Mouse (Mus musculus) MEL (cell line): ENCODE measurements around the gene A530084C06Rik. TPM values are rescaled to one million over a fixed set of nuclear protein-coding genes. Genes with fewer than 3 reads are reported as not detected.

ENCODE experiments used
- DNase-seq: peaks from one replicate; pipeline ENCODE4 v3.0.0; 2011; ENCODE audit warnings: low read depth, low spot score
- H3K27ac ChIP-seq: 2 replicates; pipeline ENCODE4 v1.5.1; 2012; ENCODE audit warnings: low read depth, mild to moderate bottlenecking, control low read depth, low read length, moderate library complexity; ENCODE audit not compliant: control insufficient read depth
- H3K27me3 ChIP-seq, 2 experiments: fragments of 150-350 bp in 1 of 2; sonication (generic) in 1 of 2; 2 replicates each; pipeline ENCODE4 v1.6.1; 2012; ENCODE audit warnings: low read length in 2 of 2, mild to moderate bottlenecking in 2 of 2, improper control_type of control experiment in 1 of 2, moderate library complexity in 1 of 2; ENCODE audit not compliant: insufficient read depth in 2 of 2, control insufficient read depth in 1 of 2
- H3K36me3 ChIP-seq, 2 experiments: 2 replicates each; pipeline ENCODE4 v1.6.1; 2012 to 2014; ENCODE audit warnings: low read length in 2 of 2, improper control_type of control experiment in 1 of 2, inconsistent platforms in 1 of 2, mild to moderate bottlenecking in 1 of 2; ENCODE audit not compliant: insufficient read depth in 2 of 2, control insufficient read depth in 1 of 2
- H3K4me1 ChIP-seq, 2 experiments: fragments of 150-350 bp in 1 of 2; sonication (generic) in 1 of 2; 2 replicates each; pipeline ENCODE4 v1.6.1; 2012; ENCODE audit warnings: low read length in 2 of 2, improper control_type of control experiment in 1 of 2, mild to moderate bottlenecking in 1 of 2; ENCODE audit not compliant: insufficient read depth in 2 of 2, control insufficient read depth in 1 of 2
- H3K4me3 ChIP-seq, 2 experiments: fragments of 150-350 bp in 1 of 2; sonication (generic) in 1 of 2; 2 replicates each; pipeline ENCODE4 v1.5.1; 2012; ENCODE audit warnings: low read depth in 2 of 2, low read length in 2 of 2, mild to moderate bottlenecking in 2 of 2, moderate library complexity in 2 of 2, control low read depth in 1 of 2, improper control_type of control experiment in 1 of 2; ENCODE audit not compliant: control insufficient read depth in 1 of 2, insufficient read depth in 1 of 2
- H3K79me2 ChIP-seq: 2 replicates; pipeline ENCODE4 v1.6.1; 2012; ENCODE audit warnings: mild to moderate bottlenecking, low read length, moderate library complexity; ENCODE audit not compliant: control insufficient read depth, poor library complexity, insufficient read depth
- H3K9ac ChIP-seq: 2 replicates; pipeline ENCODE4 v1.6.1; 2012; ENCODE audit warnings: low read depth, mild to moderate bottlenecking, control low read depth, low read length, moderate library complexity; ENCODE audit not compliant: control insufficient read depth, poor library complexity, severe bottlenecking
- H3K9me3 ChIP-seq: fragments of 150-350 bp; sonication (generic); replicated peaks from 2 replicates; pipeline ENCODE4 v1.6.1; 2012; ENCODE audit warnings: mild to moderate bottlenecking, low read length, improper control_type of control experiment, moderate library complexity; ENCODE audit not compliant: insufficient read depth
- BHLHE40 ChIP-seq: IDR thresholded peaks from 2 replicates; pipeline ENCODE4 v1.6.1; 2012; ENCODE audit warnings: low read depth, mild to moderate bottlenecking, inconsistent platforms, low read length, improper control_type of control experiment, borderline replicate concordance
- CHD2 ChIP-seq: IDR thresholded peaks from 2 replicates; pipeline ENCODE4 v1.6.1; 2011; ENCODE audit warnings: low read length, improper control_type of control experiment
- CTCF ChIP-seq, 3 experiments: IDR thresholded peaks in 2 of 3; conservative IDR thresholded peaks in 1 of 3; 2 replicates each; pipeline ENCODE4 v1.5.1; 2011 to 2012; ENCODE audit warnings: low read length in 3 of 3, low read depth in 2 of 3, mild to moderate bottlenecking in 2 of 3, improper control_type of control experiment in 1 of 3, inconsistent platforms in 1 of 3, mixed read lengths in 1 of 3, moderate library complexity in 1 of 3; ENCODE audit not compliant: control insufficient read depth in 1 of 3, insufficient read depth in 1 of 3, poor library complexity in 1 of 3, severe bottlenecking in 1 of 3
- ELF1 ChIP-seq: IDR thresholded peaks from 2 replicates; pipeline ENCODE4 v1.6.1; 2014; ENCODE audit warnings: low read depth, mild to moderate bottlenecking, inconsistent platforms, low read length, improper control_type of control experiment, moderate library complexity
- GABPA ChIP-seq: IDR thresholded peaks from 2 replicates; pipeline ENCODE4 v1.6.1; 2012; ENCODE audit warnings: low read depth, mild to moderate bottlenecking, inconsistent platforms, low read length, improper control_type of control experiment, moderate library complexity
- GATA1 ChIP-seq: IDR thresholded peaks from 2 replicates; pipeline ENCODE4 v1.6.1; 2011; ENCODE audit warnings: low read depth, low read length, improper control_type of control experiment
- HCFC1 ChIP-seq: IDR thresholded peaks from 2 replicates; pipeline ENCODE4 v1.6.1; 2012; ENCODE audit warnings: low read depth, mild to moderate bottlenecking, inconsistent platforms, low read length, improper control_type of control experiment, moderate library complexity
- JUND ChIP-seq: IDR thresholded peaks from 2 replicates; pipeline ENCODE4 v1.6.1; 2011; ENCODE audit warnings: low read depth, mild to moderate bottlenecking, improper control_type of control experiment, low read length
- KAT2A ChIP-seq: conservative IDR thresholded peaks from 2 replicates; pipeline ENCODE4 v1.6.1; 2012; ENCODE audit warnings: low read depth, low read length, improper control_type of control experiment, inconsistent platforms
- MAZ ChIP-seq: IDR thresholded peaks from 2 replicates; pipeline ENCODE4 v1.6.1; 2012; ENCODE audit warnings: low read depth, mild to moderate bottlenecking, inconsistent platforms, low read length, improper control_type of control experiment
- MXI1 ChIP-seq: IDR thresholded peaks from 2 replicates; pipeline ENCODE4 v1.6.1; 2011; ENCODE audit warnings: mild to moderate bottlenecking, low read depth, low read length, improper control_type of control experiment
- MYB ChIP-seq: IDR thresholded peaks from 2 replicates; pipeline ENCODE4 v1.6.1; 2011; ENCODE audit warnings: mild to moderate bottlenecking, low read depth, low read length, improper control_type of control experiment
- MYC ChIP-seq: IDR thresholded peaks from 2 replicates; pipeline ENCODE4 v1.6.1; 2011; ENCODE audit warnings: low read depth, mild to moderate bottlenecking, low read length, improper control_type of control experiment, moderate library complexity
- NELFE ChIP-seq: IDR thresholded peaks from 2 replicates; pipeline ENCODE4 v1.6.1; 2011; ENCODE audit warnings: low read depth, low read length, improper control_type of control experiment
- POLR2A ChIP-seq, 2 experiments: IDR thresholded peaks; 2 replicates each; pipeline ENCODE4 v1.6.1; 2011 to 2012; ENCODE audit warnings: low read length in 2 of 2, mild to moderate bottlenecking in 2 of 2, control low read depth in 1 of 2, improper control_type of control experiment in 1 of 2, low read depth in 1 of 2, moderate library complexity in 1 of 2; ENCODE audit not compliant: control insufficient read depth in 1 of 2, insufficient read depth in 1 of 2, poor library complexity in 1 of 2
- POLR2AphosphoS2 ChIP-seq: IDR thresholded peaks from 2 replicates; pipeline ENCODE4 v1.6.1; 2011; ENCODE audit warnings: low read length, improper control_type of control experiment
- POLR2AphosphoS5 ChIP-seq: IDR thresholded peaks from 2 replicates; pipeline ENCODE4 v1.6.1; 2012; ENCODE audit warnings: low read depth, borderline replicate concordance, mild to moderate bottlenecking, inconsistent platforms, low read length, moderate library complexity, mixed read lengths
- RAD21 ChIP-seq: IDR thresholded peaks from 2 replicates; pipeline ENCODE4 v1.6.1; 2011; ENCODE audit warnings: mild to moderate bottlenecking, low read depth, low read length, improper control_type of control experiment
- RCOR1 ChIP-seq: IDR thresholded peaks from 2 replicates; pipeline ENCODE4 v1.6.1; 2012; ENCODE audit warnings: low read depth, mild to moderate bottlenecking, inconsistent platforms, low read length, improper control_type of control experiment
- SMC3 ChIP-seq: IDR thresholded peaks from 2 replicates; pipeline ENCODE4 v1.6.1; 2011; ENCODE audit warnings: low read depth, low read length, improper control_type of control experiment
- USF2 ChIP-seq, 2 experiments: IDR thresholded peaks; 2 replicates each; pipeline ENCODE4 v1.6.1; 2011 to 2012; ENCODE audit warnings: improper control_type of control experiment in 2 of 2, low read length in 2 of 2, borderline replicate concordance in 1 of 2, inconsistent platforms in 1 of 2, low read depth in 1 of 2, mild to moderate bottlenecking in 1 of 2; ENCODE audit not compliant: insufficient read depth in 1 of 2
- ZKSCAN1 ChIP-seq: IDR thresholded peaks from 2 replicates; pipeline ENCODE4 v1.6.1; 2012; ENCODE audit warnings: low read depth, mild to moderate bottlenecking, inconsistent platforms, low read length, improper control_type of control experiment, moderate library complexity
- polyA plus RNA-seq, 2 experiments: library from polyadenylated mRNA; stranded (reverse) in 1 of 2; unstranded in 1 of 2; fragments of >175 nt in 1 of 2; fragments of >200 nt in 1 of 2; gene quantifications; 2 replicates each; pipeline versions ENCODE4 v1.2.1 to v1.2.4; 2012; ENCODE audit warnings: low replicate concordance in 2 of 2, low read depth in 1 of 2; ENCODE audit not compliant: insufficient read length in 2 of 2, insufficient read depth in 1 of 2, missing spikeins in 1 of 2
- total RNA-seq: library from RNA; depleted of rRNA; stranded (reverse); fragments of 300-350 nt; gene quantifications from 2 replicates; pipeline ENCODE4 v1.2.3, GENCODE M21; 2012; rRNA removed

A530084C06Rik gene
- total RNA-seq, result not detected in 2 replicates
- polyA plus RNA-seq, result not detected

DNA sequence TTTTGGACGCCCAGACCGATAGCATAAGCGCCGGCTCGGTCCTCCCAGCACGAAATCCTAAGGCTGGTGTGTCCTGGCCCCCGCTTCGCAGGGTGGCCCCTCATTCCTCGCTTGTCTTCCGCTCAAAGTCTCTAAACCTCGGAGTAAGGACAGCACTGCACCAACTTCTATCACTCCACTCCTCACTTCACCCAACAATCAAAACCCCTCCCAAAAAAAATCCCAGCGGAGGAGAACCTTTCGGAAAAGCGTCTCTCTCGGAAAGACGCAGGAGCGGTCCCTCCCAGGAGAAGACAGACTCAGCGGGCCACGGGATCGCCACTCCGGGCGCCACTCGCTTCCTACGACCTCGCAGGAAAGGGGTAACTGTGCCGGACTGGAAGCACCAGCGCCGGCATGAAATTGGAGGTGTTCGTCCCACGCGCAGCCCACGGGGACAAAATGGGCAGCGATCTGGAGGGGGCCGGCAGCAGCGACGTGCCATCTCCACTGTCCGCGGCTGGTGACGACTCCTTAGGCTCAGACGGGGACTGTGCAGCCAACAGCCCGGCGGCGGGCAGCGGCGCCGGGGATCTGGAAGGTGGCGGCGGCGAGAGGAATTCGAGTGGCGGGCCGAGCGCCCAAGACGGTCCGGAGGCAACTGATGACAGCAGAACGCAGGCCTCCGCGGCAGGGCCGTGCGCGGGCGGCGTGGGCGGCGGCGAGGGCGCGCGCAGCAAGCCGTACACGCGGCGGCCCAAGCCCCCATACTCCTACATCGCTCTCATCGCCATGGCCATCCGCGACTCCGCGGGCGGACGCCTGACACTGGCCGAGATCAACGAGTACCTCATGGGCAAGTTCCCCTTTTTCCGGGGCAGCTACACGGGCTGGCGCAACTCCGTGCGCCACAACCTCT lies at the start of gene A530084C06Rik:
Gene A530084C06Rik, minus strand, starts transcription at position 813 of the 898 bp plus-strand sequence.
- no peaks in the 10 kb centered on the region for H3K79me2 ChIP-seq
- no peaks in the 10 kb centered on the region for H3K27me3 ChIP-seq
- H3K9ac ChIP-seq, result no peak within 1 kb of the TSS
- no peaks in the 10 kb centered on the region for H3K36me3 ChIP-seq
- H3K27ac ChIP-seq, result no peak within 1 kb of the TSS
- H3K9me3 ChIP-seq, result no peaks in the 10 kb centered on the region
- DNase-seq, result no peak
- TF ChIP-seq CTCF (IDR thresholded peaks at IDR 0.05 in 2 of 3, conservative IDR thresholded peaks at IDR 0.05 in 1 of 3; ENCODE audit: control insufficient read depth in 1 of 3, insufficient read depth in 1 of 3, low read depth in 2 of 3, low read length in 3 of 3, poor library complexity in 1 of 3, severe bottlenecking in 1 of 3), result no peak
- TF ChIP-seq MAZ, result no peak
- no peak for TF ChIP-seq POLR2AphosphoS2
- no peak for TF ChIP-seq SMC3
- no peaks in the 10 kb centered on the region for H3K4me1 ChIP-seq
- H3K4me3 ChIP-seq, result no peak within 1 kb of the TSS

DNA sequence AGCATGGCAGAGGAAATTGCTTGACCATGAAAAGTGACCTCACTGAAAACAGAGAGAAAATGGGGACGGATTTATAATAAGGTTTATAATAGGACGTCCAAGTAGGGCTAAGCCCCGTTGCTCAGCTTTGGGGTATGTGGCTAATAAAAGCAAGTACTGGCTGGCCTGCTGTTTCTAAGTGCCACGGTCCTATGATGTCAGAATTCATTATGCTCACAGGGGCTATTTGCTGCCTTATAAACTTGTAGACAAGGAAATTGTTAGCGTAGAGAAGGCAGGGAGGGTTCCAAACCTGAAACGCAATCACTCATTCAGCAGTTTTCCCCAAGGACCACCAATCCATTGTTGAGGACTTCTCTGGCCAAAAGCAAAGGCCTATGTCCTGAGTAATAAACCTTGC lies 44.8 kb upstream of the A530084C06Rik start:
- TF ChIP-seq HCFC1, result no peak
- TF ChIP-seq ZKSCAN1, result no peak
- no peak for TF ChIP-seq NELFE
- TF ChIP-seq BHLHE40, result no peak
- no peak for TF ChIP-seq KAT2A
- no peak for TF ChIP-seq GABPA
- no peaks in the 10 kb centered on the region for H3K36me3 ChIP-seq
- no peaks in the 10 kb centered on the region; a peak in 1 of 4 replicates for H3K27me3 ChIP-seq
- DNase-seq, result no peak
- no peaks in the 10 kb centered on the region for H3K4me1 ChIP-seq
- H3K27ac ChIP-seq, result no peak overlapping the region
- no peak overlapping the region for H3K4me3 ChIP-seq
- H3K9me3 ChIP-seq, result no peaks in the 10 kb centered on the region
- no peaks in the 10 kb centered on the region for H3K79me2 ChIP-seq
- H3K9ac ChIP-seq, result no peak overlapping the region

DNA sequence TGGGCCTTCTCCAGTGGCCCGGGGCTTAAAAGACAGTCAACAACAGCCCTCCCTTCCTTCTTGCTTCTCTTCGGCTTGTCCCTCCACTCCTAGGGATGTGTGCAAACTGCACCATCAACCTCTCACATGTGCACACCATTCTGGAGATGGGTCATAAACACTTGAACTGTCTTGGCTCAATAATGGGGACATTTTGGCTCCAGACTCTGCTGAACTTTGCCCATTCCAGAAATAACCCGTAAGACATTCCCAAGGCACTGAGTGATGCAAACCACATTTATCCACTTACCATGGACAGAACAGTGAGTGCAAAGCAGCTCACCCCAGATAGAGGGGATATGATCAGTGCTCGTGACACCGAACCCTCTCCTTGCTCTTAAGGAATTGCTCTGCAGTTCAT lies 40.4 kb upstream of the A530084C06Rik start:
- Histone ChIP-seq H3K9ac (no peak overlapping the region), H3K4me3 (no peak overlapping the region), H3K79me2 (no peaks in the 10 kb centered on the region), H3K9me3 (no peaks in the 10 kb centered on the region), H3K4me1 (no peaks in the 10 kb centered on the region), H3K27me3 (no peaks in the 10 kb centered on the region; a peak in 1 of 4 replicates), H3K36me3 (no peaks in the 10 kb centered on the region), H3K27ac (no peak overlapping the region)
- no peak for DNase-seq
- TF ChIP-seq POLR2AphosphoS5 (no peak), POLR2A (IDR thresholded peaks at IDR 0.05; ENCODE audit: control insufficient read depth in 1 of 2, insufficient read depth in 1 of 2, low read depth in 1 of 2, low read length in 2 of 2, poor library complexity in 1 of 2) (no peak), RAD21 (no peak), MXI1 (no peak), MYB (no peak), ELF1 (no peak), JUND (no peak), RCOR1 (no peak), SMC3 (no peak), MAZ (no peak), GATA1 (no peak), CHD2 (no peak), MYC (no peak), USF2 (IDR thresholded peaks at IDR 0.05; ENCODE audit: borderline replicate concordance in 1 of 2, insufficient read depth in 1 of 2, low read depth in 1 of 2, low read length in 2 of 2) (no peak), BHLHE40 (no peak), ZKSCAN1 (no peak), HCFC1 (no peak), NELFE (no peak)
